Mouse (Mus musculus) adrenal gland (tissue): ENCODE data around the gene Enox1.

Experiments
- intact Hi-C: fragments of 180-260 bp; cut with DNase I; formaldehyde crosslinking; loops from one replicate; pipeline ENCODE4 v1.15.1; 2025

The Enox1 gene

GRCm38 (mm10) chr14:77441541-77441940, 285.0 kb downstream of the Enox1 start:
- intact Hi-C loops: no loop called here

- intact Hi-C loops: no loop called here
These were observed 291.4 kb downstream of the Enox1 start for GRCm38 (mm10) chr14:77448001-77448400.

GRCm38 (mm10) chr14:77451916-77452315, 295.4 kb downstream of the Enox1 start:
- intact Hi-C loops: no loop called here

- intact Hi-C loops: no loop called here
These were observed 299.5 kb downstream of the Enox1 start for GRCm38 (mm10) chr14:77456066-77456465.

GRCm38 (mm10) chr14:77456876-77457275, 300.3 kb downstream of the Enox1 start:
- intact Hi-C loops: no loop called here

GRCm38 (mm10) chr14:77458217-77458616, 301.7 kb downstream of the Enox1 start:
- intact Hi-C loops: no loop called here

- intact Hi-C loops: no loop called here
These were observed 307.4 kb downstream of the Enox1 start for GRCm38 (mm10) chr14:77463919-77464318.

GRCm38 (mm10) chr14:77464782-77465181, 308.2 kb downstream of the Enox1 start:
- intact Hi-C loops: no loop called here

GRCm38 (mm10) chr14:77470577-77470976, 314.0 kb downstream of the Enox1 start:
- intact Hi-C loops: no loop called here

GRCm38 (mm10) chr14:77473501-77473900, 316.9 kb downstream of the Enox1 start:
- intact Hi-C loops: no loop called here

GRCm38 (mm10) chr14:77474026-77474425, 317.5 kb downstream of the Enox1 start:
- intact Hi-C loops: no loop called here

GRCm38 (mm10) chr14:77475134-77475820, 318.7 kb downstream of the Enox1 start:
- intact Hi-C loops: no loop called here

GRCm38 (mm10) chr14:77477704-77478103, 321.1 kb downstream of the Enox1 start:
- intact Hi-C loops: no loop called here

GRCm38 (mm10) chr14:77478210-77478609, 321.6 kb downstream of the Enox1 start:
- intact Hi-C loops: no loop called here

- intact Hi-C loops: no loop called here
These were observed 322.1 kb downstream of the Enox1 start for GRCm38 (mm10) chr14:77478692-77479091.

GRCm38 (mm10) chr14:77483076-77483475, 326.5 kb downstream of the Enox1 start:
- intact Hi-C loops: loop anchor here (10.0 kb wide), 1 partner anchor 328 kb away; the partner anchor contains the start of gene Enox1

- intact Hi-C loops: loop anchor here (10.0 kb wide), 1 partner anchor 330 kb away; the partner anchor contains the start of gene Enox1
These were observed 328.4 kb downstream of the Enox1 start for GRCm38 (mm10) chr14:77484951-77485447.

- intact Hi-C loops: no loop called here
These were observed 334.1 kb downstream of the Enox1 start for GRCm38 (mm10) chr14:77490699-77491098.

- intact Hi-C loops: no loop called here
These were observed 335.2 kb downstream of the Enox1 start for GRCm38 (mm10) chr14:77491731-77492130.

GRCm38 (mm10) chr14:77499996-77500581, 343.5 kb downstream of the Enox1 start:
- intact Hi-C loops: no loop called here

- intact Hi-C loops: no loop called here
These were observed 348.0 kb downstream of the Enox1 start for GRCm38 (mm10) chr14:77504458-77505135.

- intact Hi-C loops: no loop called here
These were observed 349.8 kb downstream of the Enox1 start for GRCm38 (mm10) chr14:77506341-77506740.
